Mouse (Mus musculus) ES-Bruce4 (cell line): ENCODE results near the gene Scn2a.

Source experiments
- CTCF ChIP-seq: IDR thresholded peaks from one replicate; pipeline ENCODE4 v1.8.1; 2011; ENCODE audit warnings: low read depth, low read length
- POLR2A ChIP-seq: IDR thresholded peaks from one replicate; pipeline ENCODE4 v1.8.1; 2011; ENCODE audit warnings: low read length; ENCODE audit not compliant: insufficient read depth

DNA sequence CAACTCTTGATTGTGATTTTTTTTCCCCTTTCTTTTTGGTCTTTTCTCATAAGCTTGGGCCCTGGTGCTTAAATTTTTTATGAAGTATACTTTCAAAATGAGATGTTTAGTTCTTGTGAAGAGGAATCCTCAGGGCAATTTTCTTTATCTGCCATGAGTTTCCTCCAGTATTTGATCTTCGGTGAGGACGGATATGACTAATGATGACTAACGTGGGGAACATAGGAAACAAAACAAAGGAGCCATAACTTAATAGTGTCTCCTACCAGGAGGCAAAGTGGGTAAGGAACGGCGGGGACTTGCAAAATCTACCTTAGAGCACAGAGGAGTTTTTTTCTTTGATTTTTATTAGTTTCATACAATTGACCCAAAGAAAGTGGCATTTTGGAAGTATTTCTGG lies 124.8 kb downstream of the Scn2a start:
- no peak for TF ChIP-seq CTCF
- TF ChIP-seq POLR2A: no peak
